Mouse (Mus musculus): ENCODE data around the gene Slc7a11.

DNA sequence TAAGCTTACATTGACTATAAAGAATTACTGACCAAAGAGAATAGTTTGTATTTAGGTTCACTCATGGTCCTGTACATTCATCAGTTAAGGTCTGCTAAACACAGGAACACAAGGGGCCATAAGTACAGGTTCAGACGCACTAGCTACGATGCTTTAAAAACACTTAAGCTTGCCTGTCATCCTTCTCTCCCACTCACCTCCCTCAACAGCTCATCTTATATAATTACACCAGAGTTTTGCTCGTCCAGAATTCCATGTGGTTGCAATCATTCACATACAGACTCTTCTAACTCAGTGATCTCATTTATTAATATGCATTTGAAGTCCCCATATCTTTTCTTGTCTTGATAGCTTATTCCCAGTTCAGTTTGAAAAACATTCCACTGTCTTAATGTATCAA lies 458.6 kb downstream of the Slc7a11 start:
- TF ChIP-seq GATA1 (IDR thresholded peaks at IDR 0.05; ENCODE audit: borderline replicate concordance, low read length) = no peak
- TF ChIP-seq FLI1 (IDR thresholded peaks at IDR 0.05; ENCODE audit: low read length) = no peak

All from megakaryocyte, embryonic 14.5 days (primary cell).